Mouse (Mus musculus): ENCODE measurements at regions not wholly inside any gene's neighbourhood (a gene's known extent, or its start where the extent isn't known, plus 50 kb on each side); places are given as distances from the start of the nearest gene placed in this dataset.

GRCm38 (mm10) chr19:36229941-36230340, 110.0 kb upstream of the Ankrd1 start:
- no peak for DNase-seq

GRCm38 (mm10) chr19:36235131-36235530, 113.0 kb upstream of the Pcgf5 start:
- no peak for DNase-seq

GRCm38 (mm10) chr19:36236576-36237345, 111.3 kb upstream of the Pcgf5 start:
- DNase-seq: no peak

DNA sequence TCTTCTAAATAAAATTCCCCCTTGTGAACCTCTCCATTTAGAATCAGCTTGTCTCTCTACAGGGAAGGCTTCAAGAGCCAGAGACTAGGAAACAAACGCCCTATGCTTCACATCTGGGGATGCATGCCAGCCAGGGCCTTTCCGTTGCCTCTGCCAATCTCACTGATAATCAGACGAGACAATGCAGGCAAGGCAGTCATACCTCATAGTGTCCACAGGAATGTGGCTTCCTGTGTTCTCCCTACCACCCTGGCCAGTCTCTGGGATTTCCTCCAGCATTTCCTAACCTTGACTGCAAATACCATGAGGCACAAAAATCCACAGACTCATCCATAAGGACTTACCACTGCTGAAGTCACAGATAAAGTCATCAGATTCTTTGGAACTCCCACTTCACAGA, 110.4 kb upstream of the Pcgf5 start:
- no peak for DNase-seq

- DNase-seq: no peak
Observed at GRCm38 (mm10) chr19:36238536-36238935, 109.6 kb upstream of the Pcgf5 start.

DNA sequence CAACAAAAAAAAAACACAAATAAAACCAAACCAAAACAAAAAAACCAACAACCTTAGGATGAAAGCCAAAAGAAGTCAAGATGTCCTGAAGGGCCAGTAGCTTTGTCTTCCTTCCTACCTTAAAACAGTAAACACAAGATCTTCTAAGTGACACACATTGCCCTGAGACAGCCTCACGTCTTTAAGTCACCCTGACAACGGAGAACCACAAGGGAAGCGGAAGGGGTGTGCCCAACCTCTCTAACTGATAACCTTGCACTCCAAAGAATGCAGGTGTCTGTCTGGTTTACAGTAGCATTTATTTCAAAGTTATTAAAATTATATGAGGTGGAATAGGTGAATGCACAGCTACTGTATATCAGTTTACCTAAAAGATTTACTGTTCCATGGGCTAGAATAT, 105.7 kb upstream of the Pcgf5 start:
- no peak for DNase-seq

DNA sequence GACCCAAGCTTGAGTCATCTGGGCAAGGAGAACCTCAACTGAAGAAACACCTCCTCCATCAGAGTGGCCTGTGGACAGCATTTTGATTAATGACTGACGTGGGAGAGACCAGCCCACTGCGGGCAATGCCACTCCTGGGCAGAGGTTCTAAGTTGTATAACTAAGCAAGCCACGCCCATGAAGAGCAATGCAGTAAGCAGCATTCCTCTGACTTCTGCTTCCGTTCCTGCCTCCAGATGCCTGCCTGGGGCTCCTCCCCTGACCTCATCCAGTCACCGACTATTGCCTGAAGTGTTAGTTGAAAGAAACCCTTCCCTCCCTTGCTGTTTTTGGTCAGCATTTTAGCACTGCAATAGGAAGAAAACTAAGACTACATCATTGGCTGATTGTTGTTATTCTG, 105.2 kb upstream of the Pcgf5 start:
- no peak for DNase-seq

GRCm38 (mm10) chr19:36252522-36252921, 95.6 kb upstream of the Pcgf5 start:
- no peak for DNase-seq

GRCm38 (mm10) chr19:36257748-36258538, 90.2 kb upstream of the Pcgf5 start:
- peak; percentile 53 for DNase-seq

DNA sequence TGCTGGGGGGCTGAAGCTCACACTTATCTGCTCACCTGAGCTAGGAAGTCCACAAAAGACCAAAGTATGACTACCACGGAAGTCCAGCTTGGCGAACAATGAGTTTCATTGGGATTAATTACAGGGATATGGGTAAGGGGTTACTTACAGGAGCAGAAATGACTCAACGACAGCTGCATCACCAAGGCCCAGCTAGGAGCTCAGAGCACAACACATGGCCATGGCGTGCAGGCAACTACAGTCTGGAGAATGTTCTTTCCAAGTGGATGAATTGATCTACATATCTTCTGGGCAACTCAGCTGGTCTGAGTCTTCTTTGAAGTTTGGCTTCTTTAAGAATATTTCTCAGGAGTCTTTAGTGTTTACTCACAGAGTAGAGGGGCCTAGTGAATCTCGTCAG, 86.3 kb upstream of the Pcgf5 start:
- DNase-seq: no peak

GRCm38 (mm10) chr19:36263923-36264322, 84.2 kb upstream of the Pcgf5 start:
- DNase-seq: no peak

DNA sequence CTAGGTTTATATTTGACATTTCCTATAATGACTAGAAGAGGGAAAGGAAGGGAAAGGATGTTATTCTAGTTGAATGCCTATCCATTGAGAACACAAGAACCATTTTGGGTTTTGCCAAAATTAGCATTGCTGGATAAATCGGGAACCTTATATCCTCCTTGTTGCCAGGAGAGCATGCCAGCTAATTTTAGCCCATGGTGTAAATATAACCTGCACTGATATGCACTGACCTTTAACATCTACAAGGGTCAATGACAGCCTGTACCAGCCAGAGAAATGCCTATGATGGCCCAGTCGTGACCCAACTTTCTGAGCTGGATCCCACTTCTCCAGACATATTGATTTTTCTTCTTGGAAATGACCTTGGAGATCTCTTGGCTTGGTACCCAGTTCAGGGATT, 83.7 kb upstream of the Pcgf5 start:
- no peak for DNase-seq

DNA sequence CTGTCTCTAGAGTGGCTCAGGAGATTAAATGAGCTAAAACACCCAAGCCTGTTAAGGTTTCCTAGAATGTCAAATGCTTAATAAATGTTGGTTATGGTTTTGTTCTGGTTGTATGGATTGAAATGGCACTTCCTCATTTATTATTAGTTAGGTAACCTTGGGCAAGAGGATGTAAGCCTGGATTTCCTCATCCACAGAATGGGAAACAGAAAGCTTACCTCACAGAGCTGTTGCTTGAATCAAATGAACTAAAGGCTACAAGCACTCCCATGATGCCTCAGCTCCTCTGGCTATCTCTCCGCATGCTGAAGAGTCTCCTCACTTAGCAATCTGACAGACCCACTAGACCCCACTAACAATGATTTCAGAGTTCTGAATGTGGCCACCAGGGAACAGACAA, 82.8 kb upstream of the Pcgf5 start:
- no peak for DNase-seq

DNA sequence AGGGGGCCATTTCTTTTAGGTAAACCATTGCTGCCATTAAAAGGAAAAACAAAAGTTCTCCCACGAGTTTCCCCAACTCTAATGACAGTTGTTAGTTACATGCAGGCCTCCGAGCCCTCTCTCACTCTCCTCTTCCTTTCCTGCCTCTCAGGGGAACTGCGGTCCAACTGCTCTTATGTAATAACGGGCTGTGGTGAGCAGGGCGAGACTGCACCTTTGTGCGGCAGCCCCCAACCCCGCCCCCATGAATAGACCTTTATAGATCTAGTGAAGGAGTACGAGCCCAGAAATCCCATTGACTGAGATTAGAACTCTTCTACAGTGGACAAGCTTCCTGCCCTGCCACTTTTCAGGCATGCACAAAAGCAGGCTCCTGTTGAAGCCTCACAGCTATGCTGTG, 81.8 kb upstream of the Pcgf5 start:
- DNase-seq: no peak

- DNase-seq: no peak
Observed at GRCm38 (mm10) chr19:36273466-36273865, 74.6 kb upstream of the Pcgf5 start.

DNA sequence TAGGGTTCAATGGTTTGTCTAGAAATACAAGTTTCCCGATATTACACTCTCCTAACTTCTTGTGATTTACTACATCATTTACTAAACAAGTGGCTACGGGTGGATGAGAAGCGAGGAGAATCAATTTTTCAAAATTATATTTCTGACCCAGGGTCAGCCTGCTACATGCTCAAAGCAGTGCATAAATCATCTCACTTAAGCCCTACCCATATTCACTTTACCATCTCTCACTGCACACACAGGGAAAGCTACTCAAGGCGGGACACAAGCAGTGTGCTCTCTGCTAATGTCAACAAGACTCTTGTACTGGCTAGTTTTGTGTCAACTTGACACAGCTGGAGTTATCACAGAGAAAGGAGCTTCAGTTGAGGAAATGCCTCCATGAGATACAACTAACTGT, 62.6 kb upstream of the Pcgf5 start:
- no peak for DNase-seq

DNA sequence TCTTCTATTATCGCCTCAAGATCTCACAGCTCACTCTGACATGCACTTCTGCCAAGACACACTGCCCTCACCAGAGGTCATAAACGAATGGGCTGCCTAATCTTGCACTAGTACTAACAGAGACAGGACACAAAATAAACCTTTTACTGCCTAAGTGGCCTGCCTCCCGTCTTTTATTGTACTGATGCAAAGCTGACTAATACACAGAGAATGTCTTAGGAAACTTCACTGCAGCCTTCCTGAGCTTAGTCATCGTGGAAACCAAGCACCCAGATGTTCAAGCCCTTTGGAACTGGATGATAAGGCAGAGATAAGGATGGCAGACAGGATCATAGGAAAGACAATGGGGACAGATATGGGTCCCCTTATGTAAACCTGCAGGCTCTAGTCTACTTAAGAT, 57.3 kb upstream of the Pcgf5 start:
- no peak for DNase-seq

DNA sequence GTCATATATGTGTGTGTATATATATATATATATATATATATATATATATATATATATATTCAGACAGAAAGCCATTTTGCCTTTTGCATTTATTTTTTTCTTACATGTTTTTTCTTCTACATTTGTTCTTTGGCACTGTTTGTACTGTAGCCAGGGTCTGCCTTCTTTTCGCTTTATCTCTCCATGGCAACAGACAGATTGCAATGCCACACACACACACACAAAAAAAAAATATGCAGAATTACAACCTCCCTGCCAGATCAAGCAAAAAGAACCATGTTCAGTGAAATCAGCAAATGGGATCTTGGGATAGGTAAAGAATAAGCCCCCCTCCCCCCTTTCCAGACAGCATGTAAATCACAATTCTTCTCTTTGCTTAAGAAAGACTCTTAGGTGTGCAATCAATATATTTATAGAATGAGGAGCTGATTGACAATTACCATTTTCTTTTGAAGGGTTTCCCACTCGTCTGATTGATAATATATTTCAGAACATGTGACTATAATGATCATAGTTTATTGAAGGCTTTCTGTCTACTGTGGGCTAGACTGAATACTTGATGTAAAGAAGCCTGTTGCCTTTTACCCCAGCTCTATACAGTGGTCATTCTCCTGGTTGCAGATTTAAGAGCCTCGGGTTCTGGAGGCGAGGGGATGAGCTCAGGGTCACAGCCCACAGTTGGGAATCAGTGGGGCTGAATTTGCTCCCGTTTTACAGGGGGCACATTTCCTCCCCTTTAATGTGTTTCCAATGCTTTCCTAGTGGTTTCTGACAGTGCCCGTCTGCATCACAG, 54.7 kb upstream of the Pcgf5 start:
- DNase-seq: no peak

All from adrenal gland, adult 2 months (tissue).